Mouse (Mus musculus) hindbrain, embryonic 10.5 days (tissue): ENCODE results near the gene Zfp652. TPM values are rescaled to one million over a fixed set of nuclear protein-coding genes. Genes with fewer than 3 reads are reported as not detected.

Experiments used
- DNase-seq: peaks from one replicate; pipeline ENCODE4 v3.0.0-alpha.2; 2017; ENCODE audit warnings: low spot score
- H3K27ac ChIP-seq: fragments of 300-500 bp; sonication (generic); 2 replicates; pipeline ENCODE4 v1.5.1; 2016; ENCODE audit warnings: mild to moderate bottlenecking, moderate library complexity
- H3K27me3 ChIP-seq: fragments of 300-500 bp; sonication (generic); 2 replicates; pipeline ENCODE4 v1.6.1; 2016; ENCODE audit warnings: mild to moderate bottlenecking; ENCODE audit not compliant: poor library complexity, insufficient read depth, severe bottlenecking
- H3K36me3 ChIP-seq: fragments of 300-500 bp; sonication (generic); 2 replicates; pipeline ENCODE4 v1.6.1; 2016; ENCODE audit warnings: mild to moderate bottlenecking, moderate library complexity
- H3K4me1 ChIP-seq: fragments of 300-500 bp; sonication (generic); replicated peaks from 2 replicates; pipeline ENCODE4 v1.6.1; 2016; ENCODE audit warnings: mild to moderate bottlenecking
- H3K4me3 ChIP-seq: fragments of 300-500 bp; sonication (generic); 2 replicates; pipeline ENCODE4 v1.5.1; 2016; ENCODE audit warnings: mild to moderate bottlenecking, moderate library complexity
- H3K9me3 ChIP-seq: fragments of 300-500 bp; sonication (generic); 2 replicates; pipeline ENCODE4 v1.6.1; 2016; ENCODE audit warnings: mild to moderate bottlenecking, moderate library complexity
- WGBS: fragments of 180-500 bp; shearing (Covaris S2); methylation state at CpG from one replicate; pipeline ENCODE4 v1.1.7; 2016; 5-methylcytosine and 5-hydroxymethylcytosine counted together
- polyA plus RNA-seq: library from polyadenylated mRNA; unstranded; fragments of >200 nt; fragmentation: Nextera tagmentation; extraction: Ambion mirVana; gene quantifications from 2 replicates; pipeline ENCODE4 v1.2.1, GENCODE M21; 2016

The Zfp652 gene
- polyA plus RNA-seq, 1 experiment from 2014 or later: 16.7 TPM

DNA sequence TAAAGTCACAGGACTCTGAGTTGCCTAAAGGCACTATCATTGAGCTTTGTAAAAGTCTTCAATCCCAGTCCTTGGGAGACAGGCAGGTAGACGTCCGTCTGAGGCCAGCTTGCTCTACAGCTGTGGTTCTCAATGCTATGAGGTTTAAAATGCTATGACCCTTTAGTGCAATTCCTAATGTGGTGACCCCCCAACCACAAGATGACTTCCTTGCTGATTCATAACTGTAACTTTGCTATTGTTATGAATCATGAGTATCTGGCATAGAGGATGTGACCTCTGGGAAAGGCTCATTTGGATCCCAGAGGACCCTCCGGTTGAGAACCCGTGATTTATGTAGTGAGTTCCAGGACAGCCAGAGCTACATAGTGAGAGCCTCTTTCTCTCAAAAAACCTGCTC is 66.9 kb downstream of the Zfp652 start:
- DNase-seq: no peak
- Histone ChIP-seq H3K9me3 (no peaks in the 10 kb centered on the region), H3K27me3 (no peaks in the 10 kb centered on the region), H3K4me1 (no peaks in the 10 kb centered on the region), H3K36me3 (no peaks in the 10 kb centered on the region; the same call in 1 of the 2 replicates), H3K27ac (no peak overlapping the region), H3K4me3 (no peak overlapping the region)
- WGBS: 92% methylated on average over 4 of the region's 4 CpGs

DNA sequence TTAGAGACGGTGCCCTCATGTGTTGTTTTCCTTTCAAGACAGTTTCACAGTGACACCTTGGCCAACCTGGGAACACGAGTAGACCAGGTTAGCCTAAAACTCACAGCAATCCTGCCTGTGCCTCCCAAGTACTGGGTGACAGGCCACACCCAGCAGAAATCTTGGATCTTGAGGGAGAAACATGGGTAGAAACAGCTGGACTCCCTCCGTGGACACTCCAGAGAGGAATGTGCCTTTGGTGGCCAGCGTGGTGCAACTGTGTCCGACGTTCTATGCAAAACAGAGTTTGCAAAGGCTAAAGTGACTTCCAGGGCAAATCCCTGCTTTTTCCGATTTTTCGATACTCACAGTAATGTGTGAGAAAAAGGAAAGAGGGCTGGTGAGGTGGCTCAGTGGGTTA is 68.0 kb downstream of the Zfp652 start:
- WGBS: 92% methylated on average over 8 of the region's 8 CpGs
- Histone ChIP-seq H3K4me1 (no peaks in the 10 kb centered on the region), H3K27me3 (no peaks in the 10 kb centered on the region), H3K36me3 (no peaks in the 10 kb centered on the region; the same call in 1 of the 2 replicates), H3K9me3 (no peaks in the 10 kb centered on the region), H3K27ac (no peak overlapping the region), H3K4me3 (no peak overlapping the region)
- no peak for DNase-seq

DNA sequence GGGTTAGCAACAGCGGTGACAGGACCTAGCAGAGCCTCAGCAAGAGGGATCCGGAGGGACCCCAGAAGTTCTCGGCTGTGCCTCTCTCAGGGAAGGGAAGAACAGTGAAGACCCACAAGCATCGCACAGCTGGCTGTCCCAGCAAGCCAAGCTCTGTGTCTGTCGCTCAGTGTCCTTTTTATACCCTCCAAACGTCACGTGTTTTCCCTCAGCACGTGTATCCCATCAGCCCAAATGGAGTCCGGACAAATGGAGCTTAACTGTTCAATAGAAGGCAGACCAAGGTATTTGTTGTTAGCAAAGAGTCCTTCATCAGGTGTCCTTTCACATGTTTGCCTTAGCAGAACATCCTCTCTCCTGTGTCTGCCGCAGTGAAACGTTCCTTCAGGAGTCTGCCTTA is 69.1 kb downstream of the Zfp652 start:
- Histone ChIP-seq H3K36me3 (no peaks in the 10 kb centered on the region; the same call in 1 of the 2 replicates), H3K4me1 (no peaks in the 10 kb centered on the region), H3K4me3 (no peak overlapping the region), H3K9me3 (no peaks in the 10 kb centered on the region), H3K27me3 (no peaks in the 10 kb centered on the region), H3K27ac (no peak overlapping the region)
- 85% methylated on average over 11 of the region's 11 CpGs for WGBS
- DNase-seq: no peak

DNA sequence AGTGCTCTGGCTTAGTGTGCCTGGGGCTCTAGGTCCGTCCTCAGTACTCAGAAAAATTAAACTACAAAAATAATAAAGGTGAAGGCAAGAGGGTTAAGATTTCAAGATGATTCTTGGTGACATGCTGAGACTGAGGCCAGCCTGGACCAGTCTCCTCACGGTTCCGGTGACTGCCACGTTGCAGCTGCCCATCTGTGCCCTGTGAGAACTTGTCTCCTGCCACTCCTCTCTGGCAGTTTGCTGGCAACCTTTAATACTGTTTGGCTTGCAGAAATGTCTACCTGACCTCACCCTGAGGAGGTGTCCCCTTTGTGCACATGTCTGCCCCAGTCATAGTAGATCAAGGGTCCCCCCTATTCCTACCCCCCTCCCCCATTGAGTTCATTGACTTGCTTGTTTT is 71.0 kb downstream of the Zfp652 start:
- Histone ChIP-seq H3K27ac (no peak overlapping the region), H3K4me1 (no peaks in the 10 kb centered on the region), H3K9me3 (no peaks in the 10 kb centered on the region), H3K36me3 (no peaks in the 10 kb centered on the region), H3K4me3 (no peak overlapping the region), H3K27me3 (no peaks in the 10 kb centered on the region)
- WGBS: 83% methylated on average over 4 of the region's 4 CpGs
- DNase-seq: no peak

DNA sequence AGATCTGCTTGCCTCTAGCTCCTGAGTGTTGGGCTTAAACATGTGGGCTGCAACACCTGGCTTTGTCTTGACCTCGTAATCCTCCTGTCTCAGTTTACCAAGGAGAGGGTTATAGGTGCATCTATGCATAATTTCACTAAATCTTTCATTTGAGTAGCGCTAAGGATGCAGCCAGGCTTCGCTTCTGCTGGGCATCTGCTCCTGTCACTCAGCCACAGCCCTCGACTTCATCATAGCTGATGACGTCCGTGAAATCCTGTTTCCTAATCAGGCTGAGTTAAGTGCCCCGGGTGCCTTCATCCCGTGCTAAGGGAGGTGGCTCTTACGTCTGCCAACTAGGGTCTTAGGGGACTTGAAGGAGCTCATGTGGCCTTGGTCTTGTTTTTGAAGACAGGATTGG is 71.5 kb downstream of the Zfp652 start:
- DNase-seq: no peak
- H3K9me3 ChIP-seq: no peaks in the 10 kb centered on the region
- no peaks in the 10 kb centered on the region for H3K4me1 ChIP-seq
- H3K27ac ChIP-seq: no peak overlapping the region
- H3K36me3 ChIP-seq: no peaks in the 10 kb centered on the region
- no peak overlapping the region for H3K4me3 ChIP-seq
- 83% methylated on average over 9 of the region's 9 CpGs for WGBS
- no peaks in the 10 kb centered on the region for H3K27me3 ChIP-seq

DNA sequence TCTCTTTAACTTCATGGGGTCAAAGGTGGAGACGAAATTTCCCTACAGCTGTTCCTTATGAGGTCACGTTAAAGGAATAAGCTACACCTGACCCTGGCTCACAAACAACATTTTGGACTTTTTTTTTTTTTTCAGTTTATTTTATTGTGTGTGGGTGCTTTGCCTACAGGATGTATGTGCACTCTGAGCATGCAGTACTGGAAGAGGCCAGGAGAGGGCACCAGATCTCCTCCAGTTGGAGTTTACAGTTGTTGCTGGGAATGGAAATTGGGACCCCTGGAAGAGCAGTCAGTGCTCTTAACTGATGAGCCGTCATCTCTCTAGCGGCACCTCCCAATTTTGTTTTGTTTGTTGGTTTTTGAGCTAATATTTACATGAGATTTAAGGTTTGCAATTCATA is 73.2 kb downstream of the Zfp652 start:
- Histone ChIP-seq H3K36me3 (no peaks in the 10 kb centered on the region), H3K4me3 (no peak overlapping the region), H3K27ac (no peak overlapping the region), H3K9me3 (no peaks in the 10 kb centered on the region), H3K27me3 (no peaks in the 10 kb centered on the region), H3K4me1 (no peaks in the 10 kb centered on the region)
- no peak for DNase-seq
- WGBS: 95% methylated on average over 4 of the region's 4 CpGs

DNA sequence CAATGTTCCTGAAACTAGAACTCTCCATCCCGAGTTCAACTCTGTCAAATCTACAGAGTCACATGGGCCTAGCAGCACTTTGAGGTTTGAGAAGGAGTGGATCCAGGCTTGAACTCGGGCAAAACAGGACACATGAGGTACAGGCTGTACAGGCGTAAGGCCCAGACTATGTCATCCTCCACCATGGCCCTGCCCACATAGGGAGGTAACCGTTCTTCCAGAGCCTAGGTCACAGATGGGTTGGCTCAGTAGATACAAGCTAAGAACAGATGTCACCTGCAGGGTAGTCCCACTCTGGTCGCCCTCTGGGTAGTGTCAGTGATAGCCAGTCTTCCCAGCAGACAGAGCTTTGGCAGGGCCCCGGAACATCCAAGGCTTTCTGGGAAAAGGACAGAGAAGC is 74.0 kb downstream of the Zfp652 start:
- H3K4me1 ChIP-seq: no peaks in the 10 kb centered on the region
- no peak overlapping the region for H3K27ac ChIP-seq
- DNase-seq: no peak
- no peaks in the 10 kb centered on the region for H3K27me3 ChIP-seq
- no peaks in the 10 kb centered on the region for H3K36me3 ChIP-seq
- no peaks in the 10 kb centered on the region for H3K9me3 ChIP-seq
- WGBS: 86% methylated on average over 6 of the region's 6 CpGs
- H3K4me3 ChIP-seq: no peak overlapping the region

DNA sequence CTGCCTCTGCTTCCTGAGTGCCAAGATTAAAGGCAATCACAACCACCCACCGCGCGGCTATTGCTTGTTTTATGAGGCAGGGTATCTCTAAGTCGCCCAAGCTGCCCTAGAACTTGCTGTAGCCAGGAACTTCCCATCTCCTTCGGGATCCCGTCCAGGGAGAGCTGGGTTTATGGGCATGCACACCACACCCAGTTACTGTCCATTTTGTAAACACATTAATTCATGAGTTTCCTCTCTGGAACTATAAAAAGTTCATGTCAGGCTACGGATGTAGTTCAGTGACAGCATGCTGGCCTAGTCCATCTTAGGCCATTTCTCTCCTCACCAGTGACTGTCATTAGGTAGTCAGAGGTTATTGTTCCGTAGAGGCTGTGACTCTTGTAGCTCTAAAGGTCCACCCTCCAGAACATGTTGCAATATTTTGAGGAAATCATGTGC is 77.0 kb downstream of the Zfp652 start:
- H3K27ac ChIP-seq: no peak overlapping the region
- H3K36me3 ChIP-seq: no peaks in the 10 kb centered on the region
- H3K9me3 ChIP-seq: no peaks in the 10 kb centered on the region
- H3K4me1 ChIP-seq: no peaks in the 10 kb centered on the region
- no peaks in the 10 kb centered on the region for H3K27me3 ChIP-seq
- DNase-seq: no peak
- no peak overlapping the region for H3K4me3 ChIP-seq
- WGBS: 82% methylated on average over 8 of the region's 8 CpGs

DNA sequence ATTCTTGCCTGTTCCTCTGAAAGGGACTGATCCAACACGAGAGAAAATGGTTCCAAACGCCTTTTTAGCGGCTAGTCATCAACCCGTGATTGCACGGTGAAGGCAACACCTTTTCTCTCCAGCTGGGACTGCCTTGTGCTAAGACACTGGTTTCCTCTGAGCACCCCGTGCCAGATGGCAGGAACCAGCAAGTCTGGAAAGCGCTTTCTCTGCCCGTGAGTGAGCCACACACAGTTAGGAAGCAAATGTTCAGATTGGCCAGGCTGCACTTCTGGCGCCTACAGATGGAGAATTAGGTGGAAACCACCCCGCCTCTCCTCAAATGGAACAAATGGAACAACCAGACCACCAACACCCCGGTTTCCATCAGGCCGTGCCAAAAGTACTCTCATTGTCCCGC is 79.3 kb downstream of the Zfp652 start:
- Histone ChIP-seq H3K27me3 (peaks cover 17% of the 10 kb centered on the region), H3K27ac (no peak overlapping the region)
- 85% methylated on average over 13 of the region's 13 CpGs for WGBS

DNA sequence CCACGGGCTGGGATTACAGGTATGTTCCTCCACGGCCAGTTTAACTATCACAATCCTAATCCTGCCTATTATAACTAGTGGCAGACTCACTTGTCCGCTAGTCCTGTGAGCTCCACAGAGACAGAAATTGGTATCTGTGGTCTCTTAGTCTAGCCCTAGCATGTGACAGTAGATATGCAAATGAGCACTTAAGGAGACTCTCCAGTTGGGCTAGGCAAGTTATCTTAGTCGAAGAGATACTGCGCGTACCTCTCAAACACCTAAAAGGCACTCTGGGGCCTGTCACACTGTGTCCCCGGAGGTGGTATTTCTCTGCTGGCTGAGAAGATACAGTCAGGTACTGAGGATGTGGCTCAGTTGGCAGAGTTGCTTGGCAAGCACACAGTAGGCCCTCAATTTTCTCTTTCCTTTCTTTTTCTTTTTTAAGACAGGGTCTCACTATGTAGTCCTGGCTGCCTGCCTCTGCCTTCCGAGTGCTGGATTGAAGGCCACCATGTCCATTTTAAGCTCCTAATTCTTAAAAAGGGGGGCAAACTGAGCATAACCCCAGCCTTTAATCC is 80.6 kb downstream of the Zfp652 start:
- no peak for DNase-seq
- 96% methylated on average over 8 of the region's 8 CpGs for WGBS
- Histone ChIP-seq H3K9me3 (no peaks in the 10 kb centered on the region), H3K4me1 (peaks cover 15% of the 10 kb centered on the region), H3K36me3 (no peaks in the 10 kb centered on the region), H3K4me3 (no peak overlapping the region), H3K27ac (no peak overlapping the region), H3K27me3 (peaks cover 29% of the 10 kb centered on the region)

More for the DNA sequence above, 79.3 kb downstream of the Zfp652 start:
- H3K4me3 ChIP-seq: no peak overlapping the region
- no peaks in the 10 kb centered on the region for H3K9me3 ChIP-seq
- no peak for DNase-seq
- H3K4me1 ChIP-seq: peaks cover 11% of the 10 kb centered on the region
- H3K36me3 ChIP-seq: no peaks in the 10 kb centered on the region

DNA sequence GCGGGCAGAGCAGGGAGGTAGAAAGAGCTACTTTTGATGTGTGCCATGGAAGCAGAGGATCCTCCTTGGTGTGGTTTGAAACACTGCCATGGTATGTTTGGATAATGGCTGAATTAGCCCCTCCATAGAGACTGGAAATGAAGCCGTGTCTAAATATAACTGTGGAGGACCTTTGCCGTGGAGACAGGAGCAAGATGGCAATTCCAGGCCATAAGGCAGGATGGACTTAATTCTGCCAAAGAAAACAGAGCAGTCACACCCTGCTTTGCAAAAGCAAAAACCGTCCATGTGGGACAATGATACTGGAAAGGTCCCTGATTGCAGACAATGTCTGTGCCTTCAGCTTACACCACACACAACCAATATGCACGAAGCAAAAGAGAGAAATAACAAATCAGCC is 81.7 kb downstream of the Zfp652 start:
- H3K36me3 ChIP-seq: no peaks in the 10 kb centered on the region
- no peaks in the 10 kb centered on the region for H3K9me3 ChIP-seq
- WGBS: 83% methylated on average over 5 of the region's 5 CpGs
- peaks cover 40% of the 10 kb centered on the region for H3K27me3 ChIP-seq
- H3K27ac ChIP-seq: no peak overlapping the region
- DNase-seq: no peak
- H3K4me3 ChIP-seq: no peak overlapping the region
- H3K4me1 ChIP-seq: peaks cover 15% of the 10 kb centered on the region

DNA sequence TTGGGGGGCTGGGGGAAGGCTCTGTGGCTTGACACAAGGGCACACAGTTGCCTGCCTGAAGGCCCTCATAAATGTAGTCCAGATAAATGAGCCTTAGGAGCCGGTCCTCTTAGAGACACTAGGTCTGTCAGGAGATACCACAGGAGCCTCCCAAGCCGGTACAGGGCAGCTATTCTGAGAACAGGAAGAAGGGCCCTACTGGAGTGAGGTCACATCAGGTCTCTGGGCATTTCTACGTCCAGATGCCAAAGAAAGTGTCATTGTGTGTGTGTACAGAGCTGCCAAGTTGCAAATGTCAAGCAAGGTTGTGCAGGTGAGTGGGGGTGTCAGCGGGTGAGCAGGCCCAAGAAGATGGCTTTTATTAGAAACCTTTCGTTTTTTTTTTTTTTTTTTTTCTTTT is 83.1 kb downstream of the Zfp652 start:
- H3K27me3 ChIP-seq: peaks cover 40% of the 10 kb centered on the region
- H3K9me3 ChIP-seq: no peaks in the 10 kb centered on the region
- H3K4me3 ChIP-seq: no peak overlapping the region
- no peaks in the 10 kb centered on the region for H3K36me3 ChIP-seq
- H3K4me1 ChIP-seq: peaks cover 15% of the 10 kb centered on the region
- 68% methylated on average over 5 of the region's 5 CpGs for WGBS
- H3K27ac ChIP-seq: no peak overlapping the region
- no peak for DNase-seq

DNA sequence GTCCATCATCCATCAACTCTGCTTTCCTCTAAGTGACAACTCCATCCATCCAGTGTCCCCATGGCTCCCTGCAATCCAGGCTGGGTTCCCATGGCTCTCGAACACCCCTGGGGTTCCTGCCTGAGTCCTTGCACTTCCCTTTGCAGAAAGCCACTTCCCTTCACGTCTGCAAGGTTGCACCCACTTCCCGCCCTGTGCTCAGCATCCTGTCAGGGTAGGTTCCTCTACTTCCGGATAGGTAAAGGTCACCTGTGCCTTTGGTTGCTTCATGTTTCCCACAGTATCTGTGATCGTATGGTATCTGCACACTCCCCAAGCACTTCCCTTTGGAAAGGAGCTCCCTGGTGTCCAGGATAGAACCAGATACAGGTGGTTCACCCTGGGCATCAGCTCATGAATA is 92.5 kb downstream of the Zfp652 start:
- no peak for DNase-seq
- Histone ChIP-seq H3K9me3 (peaks cover 12% of the 10 kb centered on the region), H3K27me3 (no peaks in the 10 kb centered on the region), H3K27ac (0 out of 2 replicates have a peak overlapping the region, but pooled peaks have one; percentile 23), H3K4me3 (no peak overlapping the region), H3K4me1 (peaks cover 17% of the 10 kb centered on the region), H3K36me3 (0 out of 2 replicates have a peak, but pooled peaks cover 6% of the 10 kb centered on the region)
- WGBS: 69% methylated on average over 5 of the region's 5 CpGs

DNA sequence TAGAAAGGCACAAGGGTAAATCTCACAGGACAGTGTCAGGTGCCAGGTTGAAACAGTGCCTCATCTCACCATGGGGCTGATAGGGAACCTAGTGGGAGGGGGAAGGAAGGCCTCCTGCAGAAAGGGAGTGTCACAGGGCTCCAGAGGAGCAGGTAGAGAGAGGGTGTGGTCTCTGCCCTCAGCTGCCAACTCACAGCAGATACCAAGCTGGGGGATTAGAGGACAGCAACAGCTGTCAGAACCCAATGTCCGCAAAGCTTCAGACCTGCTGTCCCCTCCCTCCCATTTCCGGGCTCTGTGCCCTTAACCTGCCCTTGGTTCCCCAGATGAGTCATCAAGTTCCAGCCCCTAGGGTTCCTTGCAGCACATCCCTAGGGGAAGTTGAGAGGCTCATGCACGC is 93.1 kb downstream of the Zfp652 start:
- 48% methylated on average over 3 of the region's 3 CpGs for WGBS
- no peak overlapping the region for H3K4me3 ChIP-seq
- no peaks in the 10 kb centered on the region for H3K27me3 ChIP-seq
- DNase-seq: no peak
- H3K4me1 ChIP-seq: peaks cover 23% of the 10 kb centered on the region
- H3K9me3 ChIP-seq: peaks cover 12% of the 10 kb centered on the region
- 0 out of 2 replicates have a peak, but pooled peaks cover 6% of the 10 kb centered on the region for H3K36me3 ChIP-seq
- 0 out of 2 replicates have a peak overlapping the region, but pooled peaks have one; percentile 23 for H3K27ac ChIP-seq
